Mouse (Mus musculus): ENCODE measurements at regions not wholly inside any gene's neighbourhood (a gene's known extent, or its start where the extent isn't known, plus 50 kb on each side); places are given as distances from the start of the nearest gene placed in this dataset.

GRCm38 (mm10) chr4:12230731-12231130 is 58.9 kb upstream of the Fam92a start:
- Histone ChIP-seq H3K9ac (no peak overlapping the region), H3K36me3 (replicated peaks) (no peaks in the 10 kb centered on the region), H3K9me3 (replicated peaks) (no peaks in the 10 kb centered on the region), H3K4me1 (replicated peaks) (no peaks in the 10 kb centered on the region), H3K27ac (replicated peaks) (no peak overlapping the region), H3K27me3 (no peaks in the 10 kb centered on the region), H3K4me3 (replicated peaks) (no peak overlapping the region), H3K4me2 (no peak overlapping the region)
- 59% methylated on average over 1 of the region's 1 CpGs for WGBS (ENCODE audit: insufficient replicate concordance)
- no peak for ATAC-seq (ENCODE audit: insufficient read depth)

Measured in liver, embryonic 15.5 days (tissue).